15 mouse cellular contexts compared by ENCODE assay signal in the genomic region with DNA sequence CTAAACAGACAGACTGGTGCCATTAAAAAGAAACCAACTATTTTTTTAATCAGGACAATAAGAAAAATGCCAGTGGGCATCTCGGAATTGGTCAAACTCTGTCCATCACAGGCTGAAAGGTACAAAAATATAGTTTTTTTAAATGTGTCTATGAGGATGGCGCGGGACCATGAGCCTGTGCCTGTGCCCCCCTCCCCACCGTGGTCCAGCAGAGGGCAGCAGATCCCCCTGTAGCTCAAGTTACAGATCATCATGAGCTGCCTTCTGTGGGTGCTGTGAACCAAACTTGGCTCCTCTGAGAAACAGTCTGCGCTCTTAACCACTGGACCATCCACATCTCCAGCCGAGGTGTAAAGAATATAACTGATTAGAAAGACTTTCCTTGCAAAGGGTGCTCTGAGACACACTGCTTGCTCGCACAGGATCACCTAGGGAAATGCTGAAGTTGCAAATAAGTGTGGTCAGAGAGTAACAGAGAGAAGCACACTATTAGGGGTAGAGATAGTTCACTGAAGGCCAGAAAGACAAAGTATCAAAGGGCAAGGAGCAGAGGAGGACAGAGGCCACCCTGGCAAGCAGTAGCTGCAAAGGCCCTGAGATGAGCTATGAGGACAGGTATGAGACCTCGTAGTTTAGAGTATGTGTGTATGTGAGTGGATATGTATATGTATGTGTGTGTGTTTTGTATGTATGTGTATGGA.
DNase-seq lines count a peak whose midpoint lies in the region; ATAC-seq and TF ChIP-seq lines count a peak whose summit lies in the region.
"Had no signal": no experiment of that assay in that cellular context is flagged by ENCODE, and none has a peak within 500 bp of the region (broad histone marks: within the 10 kb centered on the region; RNA-seq: fewer than 3 reads in every experiment).

No protein-coding gene starts in this region.

- H3K27me3 ChIP-seq in hindbrain, embryonic 13.5 days, result peaks cover 12% of the 10 kb centered on the region
- H3K27me3 ChIP-seq: intestine, embryonic 15.5 days had no signal

- no peak overlapping the region for H3K4me2 ChIP-seq in hindbrain, embryonic 13.5 days
- H3K4me2 ChIP-seq: forebrain, embryonic 13.5 days; intestine, embryonic 15.5 days; limb, embryonic 15.5 days; neural tube, embryonic 15.5 days had no signal

- peak; percentile 32 for DNase-seq in CD4-positive, CD25-positive, alpha-beta regulatory T cell, adult 2 months (ENCODE audit: low read depth, low spot score)
- no peak for DNase-seq in layer of hippocampus, adult 2 months (ENCODE audit: low spot score in 2 of 2)
- DNase-seq in layer of hippocampus, adult 18-20 months (ENCODE audit: low spot score in 2 of 2), result no peak
- peak; percentile 38 for DNase-seq in ES-CJ7 (ENCODE audit: low read depth, low spot score)
- peak; percentile 8 for DNase-seq in naive thymus-derived CD4-positive, alpha-beta T cell, adult 2 months (ENCODE audit: low read depth)
- no peak for DNase-seq in spleen, adult 12 weeks (ENCODE audit: low spot score)
- DNase-seq: adrenal gland, postnatal 10 days; lung, postnatal 4 days; right cerebral cortex, adult 18-20 months had no signal

- no peaks in the 10 kb centered on the region for H3K36me3 ChIP-seq in hindbrain, embryonic 13.5 days
- H3K36me3 ChIP-seq: intestine, embryonic 15.5 days; limb, embryonic 15.5 days; neural tube, embryonic 15.5 days had no signal

- H3K9ac ChIP-seq in hindbrain, embryonic 13.5 days, result no peak overlapping the region
- H3K9ac ChIP-seq: forebrain, embryonic 13.5 days; intestine, embryonic 15.5 days; limb, embryonic 15.5 days; neural tube, embryonic 15.5 days had no signal

- H3K9me3 ChIP-seq in hindbrain, embryonic 13.5 days, result no peaks in the 10 kb centered on the region
- H3K9me3 ChIP-seq: forebrain, embryonic 13.5 days; intestine, embryonic 15.5 days; limb, embryonic 15.5 days; neural tube, embryonic 15.5 days had no signal

- no peak overlapping the region for H3K27ac ChIP-seq in layer of hippocampus, adult 2 months
- no peak overlapping the region for H3K27ac ChIP-seq in hindbrain, embryonic 13.5 days
- H3K27ac ChIP-seq: forebrain, embryonic 13.5 days; intestine, embryonic 15.5 days; limb, embryonic 15.5 days; neural tube, embryonic 15.5 days had no signal

- no peak overlapping the region for H3K4me3 ChIP-seq in layer of hippocampus, adult 2 months
- H3K4me3 ChIP-seq in hindbrain, embryonic 13.5 days, result no peak overlapping the region
- H3K4me3 ChIP-seq: forebrain, embryonic 13.5 days; intestine, embryonic 15.5 days; limb, embryonic 15.5 days; neural tube, embryonic 15.5 days had no signal

- H3K4me1 ChIP-seq in hindbrain, embryonic 13.5 days (replicated peaks), result peaks cover 37% of the 10 kb centered on the region

- peak; percentile 48 for TF ChIP-seq CTCF in layer of hippocampus, adult 2 months (conservative IDR thresholded peaks at IDR 0.05)

- ATAC-seq in CD4-positive, CD25-positive, alpha-beta regulatory T cell, adult 4 months, result no peak
- ATAC-seq in hindbrain, embryonic 13.5 days (ENCODE audit: low FRiP score), result no peak
- ATAC-seq: forebrain, embryonic 13.5 days; intestine, embryonic 15.5 days had no signal

- WGBS in hindbrain, embryonic 13.5 days, result 86% methylated on average over 8 of the region's 8 CpGs

Comparison
In these comparisons a context has a peak if more than half of its experiments do, and no peak if none do; other contexts are left out.
1. DNase-seq: peak in CD4-positive, CD25-positive, alpha-beta regulatory T cell, adult 2 months (single experiment), ES-CJ7 (single experiment) and naive thymus-derived CD4-positive, alpha-beta T cell, adult 2 months (single experiment); none in layer of hippocampus, adult 2 months (0 of 2), layer of hippocampus, adult 18-20 months (0 of 2) and spleen, adult 12 weeks (single experiment).